Mouse (Mus musculus) myocyte (in vitro differentiated cells): ENCODE data around the gene Rimbp2. TPM values are rescaled to one million over a fixed set of nuclear protein-coding genes. Genes with fewer than 3 reads are reported as not detected.
A peak's percentile ranks its signal among the peaks of the same experiment; 100 is the strongest.
"Not testable (repeated sequence)": the region's sequence is repeated elsewhere in the genome, so short reads cannot be mapped to it uniquely, and the experiment has no call there.

Experiments
- H3K27me3 ChIP-seq: one replicate; pipeline ENCODE4 v1.6.1; 2011; ENCODE audit not compliant: control insufficient read depth, insufficient read depth, insufficient read length
- H3K36me3 ChIP-seq: one replicate; pipeline ENCODE4 v1.6.1; 2011; ENCODE audit not compliant: control insufficient read depth, insufficient read depth
- H3K4me2 ChIP-seq: one replicate; pipeline ENCODE4 v1.6.1; 2011; ENCODE audit warnings: low read depth, control low read depth
- H3K4me3 ChIP-seq: one replicate; pipeline ENCODE4 v1.5.1; 2011; ENCODE audit warnings: mild to moderate bottlenecking, control low read depth, moderate library complexity
- H3K79me2 ChIP-seq: one replicate; pipeline ENCODE4 v1.6.1; 2011; ENCODE audit not compliant: control insufficient read depth, insufficient read depth
- H3ac ChIP-seq: one replicate; pipeline ENCODE4 v1.6.1; 2011; ENCODE audit not compliant: control insufficient read depth, insufficient read length
- CEBPB ChIP-seq: IDR thresholded peaks from 2 replicates; pipeline ENCODE4 v1.6.1; 2011; ENCODE audit warnings: mild to moderate bottlenecking, moderate library complexity; ENCODE audit not compliant: poor library complexity, insufficient read depth, severe bottlenecking
- E2F4 ChIP-seq: IDR thresholded peaks from one replicate; pipeline ENCODE4 v1.6.1; 2011; ENCODE audit warnings: mild to moderate bottlenecking, control low read depth, moderate library complexity; ENCODE audit not compliant: insufficient read depth
- MAX ChIP-seq: IDR thresholded peaks from one replicate; pipeline ENCODE4 v1.6.1; 2011; ENCODE audit warnings: low read depth, mild to moderate bottlenecking, control low read depth
- MYOD1 ChIP-seq, 3 experiments: IDR thresholded peaks; one replicate each; pipeline ENCODE4 v1.6.1; 2011; ENCODE audit warnings: control low read depth in 2 of 3, low read depth in 2 of 3, mild to moderate bottlenecking in 2 of 3, moderate library complexity in 1 of 3; ENCODE audit not compliant: insufficient read length in 2 of 3, control insufficient read depth in 1 of 3
- MYOG ChIP-seq, 3 experiments: IDR thresholded peaks; one replicate each; pipeline ENCODE4 v1.6.1; 2011; ENCODE audit warnings: control low read depth in 2 of 3, low read depth in 2 of 3, mild to moderate bottlenecking in 2 of 3; ENCODE audit not compliant: insufficient read length in 2 of 3, control insufficient read depth in 1 of 3, insufficient read depth in 1 of 3
- POLR2A ChIP-seq: IDR thresholded peaks from one replicate; pipeline ENCODE4 v1.6.1; 2011; ENCODE audit warnings: low read depth, mild to moderate bottlenecking, control low read depth, moderate library complexity; ENCODE audit not compliant: insufficient read length
- POLR2AphosphoS2 ChIP-seq: IDR thresholded peaks from one replicate; pipeline ENCODE4 v1.6.1; 2011; ENCODE audit warnings: low read depth, control low read depth; ENCODE audit not compliant: insufficient read length
- REST ChIP-seq: IDR thresholded peaks from one replicate; pipeline ENCODE4 v1.6.1; 2011; ENCODE audit warnings: mild to moderate bottlenecking, control low read depth, moderate library complexity; ENCODE audit not compliant: insufficient read depth, insufficient read length
- SRF ChIP-seq: IDR thresholded peaks from one replicate; pipeline ENCODE4 v1.6.1; 2011; ENCODE audit warnings: low read depth; ENCODE audit not compliant: control insufficient read depth, insufficient read length
- TCF12 ChIP-seq: IDR thresholded peaks from one replicate; pipeline ENCODE4 v1.6.1; 2011; ENCODE audit warnings: mild to moderate bottlenecking, control low read depth; ENCODE audit not compliant: poor library complexity, insufficient read depth, severe bottlenecking
- TCF3 ChIP-seq: IDR thresholded peaks from one replicate; pipeline ENCODE4 v1.6.1; 2011; ENCODE audit warnings: low read depth, control low read depth; ENCODE audit not compliant: insufficient read length
- USF1 ChIP-seq: IDR thresholded peaks from one replicate; pipeline ENCODE4 v1.6.1; 2011; ENCODE audit warnings: low read depth, mild to moderate bottlenecking, control low read depth, moderate library complexity
- polyA plus RNA-seq: library from polyadenylated mRNA; unstranded; fragments of >200 nt; fragmentation: generic; extraction: Trizol; gene quantifications from one replicate; pipeline ENCODE4 v1.2.1, GENCODE M21; 2012; ENCODE audit warnings: missing spikeins

Rimbp2 gene
- polyA plus RNA-seq, 1 experiment, result not detected

DNA sequence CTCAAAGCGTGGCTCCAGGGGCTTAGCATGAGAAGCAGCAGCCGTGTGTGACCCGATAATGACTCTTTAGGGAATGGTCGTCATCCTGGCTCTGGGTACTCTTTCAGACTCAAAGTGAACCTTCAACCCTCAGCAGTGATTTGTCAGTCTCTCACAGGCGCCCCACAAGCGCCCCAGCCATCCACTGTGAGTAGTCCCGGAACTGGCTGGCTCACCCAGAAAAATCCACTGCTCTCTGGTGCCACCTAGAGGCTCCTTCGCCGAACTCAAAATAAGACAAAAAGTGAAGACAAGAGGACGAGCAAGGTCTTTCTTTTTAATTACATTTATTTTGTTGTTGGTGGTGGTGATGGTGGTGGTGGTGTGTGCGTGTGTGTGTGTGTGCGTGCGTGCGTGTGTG, 18.0 kb upstream of the Rimbp2 start:
- no peak overlapping the region for H3ac ChIP-seq
- H3K4me2 ChIP-seq, result peak overlapping the region; percentile 10
- H3K27me3 ChIP-seq, result peaks cover 6% of the 10 kb centered on the region
- H3K4me3 ChIP-seq, result no peak overlapping the region
- H3K79me2 ChIP-seq, result no peaks in the 10 kb centered on the region
- TF ChIP-seq E2F4, result no peak
- no peak for TF ChIP-seq MAX
- TF ChIP-seq TCF12, result no peak
- no peak for TF ChIP-seq POLR2A
- no peak for TF ChIP-seq REST
- no peak for TF ChIP-seq MYOG (IDR thresholded peaks at IDR 0.05; ENCODE audit: control insufficient read depth in 1 of 3, insufficient read depth in 1 of 3, insufficient read length in 2 of 3, low read depth in 2 of 3)
- TF ChIP-seq POLR2AphosphoS2, result no peak
- no peak for TF ChIP-seq CEBPB
- no peak for TF ChIP-seq SRF
- no peak for TF ChIP-seq MYOD1 (IDR thresholded peaks at IDR 0.05; ENCODE audit: control insufficient read depth in 1 of 3, insufficient read length in 2 of 3, low read depth in 2 of 3)
- TF ChIP-seq USF1, result no peak
- TF ChIP-seq TCF3, result no peak
- H3K36me3 ChIP-seq, result no peaks in the 10 kb centered on the region

GRCm38 (mm10) chr5:128970878-128971277, 17.6 kb upstream of the Rimbp2 start:
- peaks cover 6% of the 10 kb centered on the region for H3K27me3 ChIP-seq
- peak overlapping the region; percentile 10 for H3K4me2 ChIP-seq
- no peak overlapping the region for H3ac ChIP-seq
- no peak overlapping the region for H3K4me3 ChIP-seq
- no peaks in the 10 kb centered on the region for H3K36me3 ChIP-seq
- no peak for TF ChIP-seq TCF3
- no peak for TF ChIP-seq CEBPB
- no peak for TF ChIP-seq MAX
- no peak for TF ChIP-seq MYOG (IDR thresholded peaks at IDR 0.05; ENCODE audit: control insufficient read depth in 1 of 3, insufficient read depth in 1 of 3, insufficient read length in 2 of 3, low read depth in 2 of 3)
- no peaks in the 10 kb centered on the region for H3K79me2 ChIP-seq

GRCm38 (mm10) chr5:128964353-128964752, 11.1 kb upstream of the Rimbp2 start:
- H3K4me3 ChIP-seq, result no peak overlapping the region
- no peak for TF ChIP-seq E2F4
- no peak for TF ChIP-seq REST
- no peak for TF ChIP-seq TCF3
- no peak for TF ChIP-seq MYOD1 (IDR thresholded peaks at IDR 0.05; ENCODE audit: control insufficient read depth in 1 of 3, insufficient read length in 2 of 3, low read depth in 2 of 3)
- TF ChIP-seq MYOG (IDR thresholded peaks at IDR 0.05; ENCODE audit: control insufficient read depth in 1 of 3, insufficient read depth in 1 of 3, insufficient read length in 2 of 3, low read depth in 2 of 3), result no peak
- no peak for TF ChIP-seq CEBPB
- no peak for TF ChIP-seq MAX
- no peak for TF ChIP-seq POLR2AphosphoS2
- TF ChIP-seq USF1, result no peak
- TF ChIP-seq SRF, result no peak
- TF ChIP-seq POLR2A, result no peak
- no peak for TF ChIP-seq TCF12
- no peaks in the 10 kb centered on the region for H3K36me3 ChIP-seq
- H3K27me3 ChIP-seq, result no peaks in the 10 kb centered on the region
- no peaks in the 10 kb centered on the region for H3K79me2 ChIP-seq
- no peak overlapping the region for H3ac ChIP-seq
- no peak overlapping the region for H3K4me2 ChIP-seq

- no peak for TF ChIP-seq TCF3
- no peak for TF ChIP-seq E2F4
- no peak for TF ChIP-seq CEBPB
- TF ChIP-seq USF1, result no peak
- no peak for TF ChIP-seq POLR2AphosphoS2
- TF ChIP-seq MAX, result no peak
- TF ChIP-seq MYOG (IDR thresholded peaks at IDR 0.05; ENCODE audit: control insufficient read depth in 1 of 3, insufficient read depth in 1 of 3, insufficient read length in 2 of 3, low read depth in 2 of 3), result no peak
- TF ChIP-seq SRF, result no peak
- no peak for TF ChIP-seq TCF12
- no peak for TF ChIP-seq POLR2A
- TF ChIP-seq MYOD1 (IDR thresholded peaks at IDR 0.05; ENCODE audit: control insufficient read depth in 1 of 3, insufficient read length in 2 of 3, low read depth in 2 of 3), result no peak
- TF ChIP-seq REST, result no peak
- Histone ChIP-seq H3K36me3 (no peaks in the 10 kb centered on the region), H3K27me3 (no peaks in the 10 kb centered on the region), H3ac (no peak overlapping the region), H3K4me2 (no peak overlapping the region), H3K79me2 (no peaks in the 10 kb centered on the region), H3K4me3 (no peak overlapping the region)
These were observed 5.6 kb upstream of the Rimbp2 start for GRCm38 (mm10) chr5:128958916-128959315.

DNA sequence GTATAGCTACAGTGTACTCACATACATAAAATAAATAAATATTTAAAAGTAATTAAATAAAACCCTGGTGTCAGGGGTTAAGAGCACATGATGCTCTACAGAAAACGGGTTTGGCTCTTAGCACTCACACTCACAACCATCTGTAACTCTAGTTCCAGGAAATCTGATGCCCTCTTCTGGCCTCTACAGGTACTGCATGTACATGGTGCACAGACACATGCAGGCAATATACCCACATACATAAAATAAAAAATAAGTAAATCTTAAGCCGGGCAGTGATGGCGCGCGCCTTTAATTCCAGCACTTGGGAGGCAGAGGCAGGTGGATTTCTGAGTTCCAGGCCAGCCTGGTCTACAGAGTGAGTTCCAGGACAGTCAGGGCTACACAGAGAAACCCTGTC, 1.1 kb upstream of the Rimbp2 start:
- not testable (repeated sequence) for H3K79me2 ChIP-seq, H3K4me2 ChIP-seq, H3K27me3 ChIP-seq, H3K4me3 ChIP-seq, H3K36me3 ChIP-seq, H3ac ChIP-seq
